In the genomic region with DNA sequence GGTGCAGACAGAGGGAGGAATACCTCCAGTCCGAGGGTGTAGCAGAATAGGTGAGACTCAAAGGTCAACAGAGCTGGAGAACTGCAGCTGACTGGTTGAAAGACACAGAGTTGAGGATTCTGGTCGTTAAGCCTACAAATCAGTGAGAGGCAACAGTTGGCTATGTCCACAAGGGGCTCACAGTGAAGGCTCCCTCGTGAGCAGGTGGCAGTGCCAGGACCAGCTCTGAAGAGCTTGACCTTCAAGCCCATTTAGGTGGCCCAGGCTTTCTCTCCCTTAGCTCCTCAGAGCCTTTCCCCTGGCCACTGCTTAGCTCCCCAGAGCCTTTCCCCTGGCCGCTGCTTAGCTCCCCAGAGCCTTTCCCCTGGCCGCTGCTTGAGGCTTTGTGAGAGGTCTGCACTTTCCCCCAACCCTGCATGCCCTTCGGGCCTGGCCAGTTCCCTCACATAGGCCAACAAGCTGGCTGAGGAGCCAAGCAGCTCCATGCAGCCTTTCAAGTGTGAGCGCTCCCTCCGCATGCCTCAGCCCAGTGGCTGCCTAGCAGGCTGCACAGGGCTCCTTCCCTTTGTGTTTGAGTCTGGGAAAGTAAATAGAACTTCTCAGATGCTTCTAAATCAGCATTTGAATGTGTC, we compare ENCODE assay signal across 11 mouse cellular contexts.
DNase-seq lines count a peak whose midpoint lies in the region; ATAC-seq and TF ChIP-seq lines count a peak whose summit lies in the region.
"Had no signal": no experiment of that assay in that cellular context is flagged by ENCODE, and none has a peak within 500 bp of the region (broad histone marks: within the 10 kb centered on the region; RNA-seq: fewer than 3 reads in every experiment).

No protein-coding gene starts in this region.

- peak; percentile 47 for TF ChIP-seq CTCF in layer of hippocampus, adult 2 months (conservative IDR thresholded peaks at IDR 0.05)
- TF ChIP-seq CTCF in midbrain, postnatal 0 days (IDR thresholded peaks at IDR 0.05) = no peak
- no peak for TF ChIP-seq CTCF in thymus, adult 2 months (IDR thresholded peaks at IDR 0.05; ENCODE audit: borderline replicate concordance, control insufficient read depth, extremely low read depth, insufficient read depth, low read length, poor library complexity)

- no peaks in the 10 kb centered on the region for H3K27me3 ChIP-seq in forebrain, embryonic 13.5 days
- H3K27me3 ChIP-seq in hindbrain, embryonic 15.5 days = no peaks in the 10 kb centered on the region
- H3K27me3 ChIP-seq in midbrain, postnatal 0 days (ENCODE audit: insufficient read depth, low read length) = no peaks in the 10 kb centered on the region
- H3K27me3 ChIP-seq in thymus, adult 2 months (ENCODE audit: control insufficient read depth, insufficient read depth, low read length) = no peaks in the 10 kb centered on the region
- H3K27me3 ChIP-seq: liver, embryonic 15.5 days had no signal

- peak; percentile 74 for ATAC-seq in forebrain, embryonic 13.5 days
- peak; percentile 78 for ATAC-seq in hindbrain, embryonic 15.5 days (ENCODE audit: low FRiP score, low read depth)
- ATAC-seq in midbrain, postnatal 0 days (ENCODE audit: low FRiP score) = peak; percentile 77
- no peak for ATAC-seq in monocyte, adult 5-6 weeks (replicated peaks; ENCODE audit: insufficient number of reproducible peaks, low FRiP score, low TSS enrichment, poor library complexity, severe bottlenecking)
- ATAC-seq: intestine, postnatal 0 days had no signal

- TF ChIP-seq POLR2A in thymus, adult 2 months (IDR thresholded peaks at IDR 0.05; ENCODE audit: control insufficient read depth, extremely low read depth, insufficient read depth, low read length, poor library complexity) = no peak

- H3K4me2 ChIP-seq in forebrain, embryonic 13.5 days = no peak overlapping the region
- H3K4me2 ChIP-seq in hindbrain, embryonic 15.5 days = no peak overlapping the region
- H3K4me2 ChIP-seq in midbrain, postnatal 0 days (ENCODE audit: low read depth, low read length, poor library complexity, severe bottlenecking) = no peak overlapping the region
- H3K4me2 ChIP-seq: liver, embryonic 15.5 days had no signal

- H3K4me3 ChIP-seq in layer of hippocampus, adult 2 months = no peak overlapping the region
- no peak overlapping the region for H3K4me3 ChIP-seq in forebrain, embryonic 13.5 days
- no peak overlapping the region for H3K4me3 ChIP-seq in hindbrain, embryonic 15.5 days
- H3K4me3 ChIP-seq in midbrain, postnatal 0 days (ENCODE audit: low read depth, low read length) = no peak overlapping the region
- no peak overlapping the region for H3K4me3 ChIP-seq in thymus, adult 2 months (ENCODE audit: control insufficient read depth, insufficient read depth, low read length)
- H3K4me3 ChIP-seq: liver, embryonic 15.5 days had no signal

- DNase-seq in layer of hippocampus, adult 2 months (ENCODE audit: low spot score in 2 of 2) = peak in 1 of 2 experiments; percentile 56
- no peak for DNase-seq in layer of hippocampus, adult 9-10 months (ENCODE audit: low spot score)
- DNase-seq in midbrain, postnatal 0 days (ENCODE audit: low spot score) = peak; percentile 69
- no peak for DNase-seq in thymus, adult 2 months
- DNase-seq: cerebellum, adult 2 months; right cerebral cortex, postnatal 25 days had no signal

- no peak overlapping the region for H3K9ac ChIP-seq in forebrain, embryonic 13.5 days
- no peak overlapping the region for H3K9ac ChIP-seq in hindbrain, embryonic 15.5 days
- no peak overlapping the region for H3K9ac ChIP-seq in midbrain, postnatal 0 days (replicated peaks; ENCODE audit: low read length, poor library complexity, severe bottlenecking)
- H3K9ac ChIP-seq: liver, embryonic 15.5 days had no signal

- H3K27ac ChIP-seq in layer of hippocampus, adult 2 months = peak overlapping the region; percentile 79
- H3K27ac ChIP-seq in forebrain, embryonic 13.5 days = peak overlapping the region; percentile 15; the same call in 1 of the 2 replicates
- H3K27ac ChIP-seq in hindbrain, embryonic 15.5 days (replicated peaks) = peak overlapping the region; percentile 21; the same call in 1 of the 2 replicates
- no peak overlapping the region for H3K27ac ChIP-seq in midbrain, postnatal 0 days (ENCODE audit: low read depth, low read length)
- H3K27ac ChIP-seq in thymus, adult 2 months (ENCODE audit: control insufficient read depth, insufficient read depth, low read length) = no peak overlapping the region
- H3K27ac ChIP-seq: liver, embryonic 15.5 days had no signal

- WGBS in forebrain, embryonic 13.5 days = 9% methylated on average over 8 of the region's 8 CpGs
- WGBS in hindbrain, embryonic 15.5 days = 27% methylated on average over 8 of the region's 8 CpGs
- 39% methylated on average over 8 of the region's 8 CpGs for WGBS in midbrain, postnatal 0 days
- 84% methylated on average over 8 of the region's 8 CpGs for WGBS in thymus, adult 2 months

- peaks cover 13% of the 10 kb centered on the region for H3K36me3 ChIP-seq in forebrain, embryonic 13.5 days (ENCODE audit: poor library complexity, severe bottlenecking)
- H3K36me3 ChIP-seq in hindbrain, embryonic 15.5 days = 0 out of 2 replicates have a peak, but pooled peaks cover 6% of the 10 kb centered on the region
- no peaks in the 10 kb centered on the region for H3K36me3 ChIP-seq in midbrain, postnatal 0 days (ENCODE audit: insufficient read depth, low read length)
- no peaks in the 10 kb centered on the region for H3K36me3 ChIP-seq in thymus, adult 2 months (ENCODE audit: control insufficient read depth, insufficient read depth, low read length)
- H3K36me3 ChIP-seq: liver, embryonic 15.5 days had no signal

- H3K9me3 ChIP-seq in forebrain, embryonic 13.5 days (replicated peaks) = no peaks in the 10 kb centered on the region
- H3K9me3 ChIP-seq in hindbrain, embryonic 15.5 days = no peaks in the 10 kb centered on the region
- H3K9me3 ChIP-seq in midbrain, postnatal 0 days (ENCODE audit: low read length) = no peaks in the 10 kb centered on the region
- H3K9me3 ChIP-seq: liver, embryonic 15.5 days had no signal

- peaks cover 22% of the 10 kb centered on the region for H3K4me1 ChIP-seq in forebrain, embryonic 13.5 days
- peaks cover 8% of the 10 kb centered on the region; the same call in 1 of the 2 replicates for H3K4me1 ChIP-seq in hindbrain, embryonic 15.5 days (replicated peaks)
- H3K4me1 ChIP-seq in midbrain, postnatal 0 days (ENCODE audit: insufficient read depth, low read length) = no peaks in the 10 kb centered on the region
- no peaks in the 10 kb centered on the region; the same call in 1 of the 2 replicates for H3K4me1 ChIP-seq in thymus, adult 2 months (replicated peaks; ENCODE audit: control insufficient read depth, insufficient read depth, low read length)
- H3K4me1 ChIP-seq: liver, embryonic 15.5 days had no signal

Comparison
In these comparisons a context has a peak if more than half of its experiments do, and no peak if none do; other contexts are left out.
1. H3K27ac ChIP-seq: peak in layer of hippocampus, adult 2 months (single experiment), forebrain, embryonic 13.5 days (single experiment) and hindbrain, embryonic 15.5 days (single experiment); none in midbrain, postnatal 0 days (single experiment) and thymus, adult 2 months (single experiment).